Mouse (Mus musculus) intestine, embryonic 15.5 days (tissue): ENCODE measurements around the gene Dda1. TPM values are rescaled to one million over a fixed set of nuclear protein-coding genes. Genes with fewer than 3 reads are reported as not detected.

Experiments used
- ATAC-seq: fragments of 200-750 bp; cut with Nextera tagmentation; 2 replicates; pipeline ENCODE4 v1.8.0; 2017; ENCODE audit warnings: moderate TSS enrichment, moderate library complexity
- H3K27ac ChIP-seq: fragments of 300-500 bp; sonication (generic); 2 replicates; pipeline ENCODE4 v1.5.1; 2015; ENCODE audit warnings: mild to moderate bottlenecking, inconsistent platforms
- H3K27me3 ChIP-seq: fragments of 300-500 bp; sonication (generic); replicated peaks from 2 replicates; pipeline ENCODE4 v1.6.1; 2015; ENCODE audit warnings: inconsistent platforms
- H3K36me3 ChIP-seq: fragments of 300-500 bp; sonication (generic); 2 replicates; pipeline ENCODE4 v1.6.1; 2015; ENCODE audit warnings: inconsistent platforms
- H3K4me1 ChIP-seq: fragments of 300-500 bp; sonication (generic); replicated peaks from 2 replicates; pipeline ENCODE4 v1.6.1; 2015; ENCODE audit warnings: inconsistent platforms
- H3K4me2 ChIP-seq: fragments of 300-500 bp; sonication (generic); replicated peaks from 2 replicates; pipeline ENCODE4 v1.6.1; 2015; ENCODE audit warnings: mild to moderate bottlenecking, inconsistent platforms
- H3K4me3 ChIP-seq: fragments of 300-500 bp; sonication (generic); replicated peaks from 2 replicates; pipeline ENCODE4 v1.5.1; 2015; ENCODE audit warnings: inconsistent platforms
- H3K9ac ChIP-seq: fragments of 300-500 bp; sonication (generic); 2 replicates; pipeline ENCODE4 v1.6.1; 2015; ENCODE audit warnings: inconsistent platforms
- H3K9me3 ChIP-seq: fragments of 300-500 bp; sonication (generic); 2 replicates; pipeline ENCODE4 v1.6.1; 2016; ENCODE audit warnings: inconsistent platforms
- WGBS: fragments of 180-500 bp; shearing (Covaris S2); methylation state at CpG from one replicate; pipeline ENCODE4 v1.1.7; 2015; 5-methylcytosine and 5-hydroxymethylcytosine counted together
- polyA plus RNA-seq: library from polyadenylated mRNA; unstranded; fragments of >200 nt; fragmentation: Nextera tagmentation; extraction: Ambion mirVana; gene quantifications from 2 replicates; pipeline ENCODE4 v1.2.1, GENCODE M21; 2015

The Dda1 gene
- polyA plus RNA-seq, 1 experiment from 2014 or later: 91.3 TPM

- H3K4me1 ChIP-seq: peaks cover 24% of the 10 kb centered on the region
- WGBS: 84% methylated on average over 47 of the region's 47 CpGs
- no peak overlapping the region for H3K9ac ChIP-seq
- no peaks in the 10 kb centered on the region for H3K27me3 ChIP-seq
- H3K27ac ChIP-seq: no peak overlapping the region
- no peak for ATAC-seq
- no peaks in the 10 kb centered on the region for H3K9me3 ChIP-seq
- peaks cover 14% of the 10 kb centered on the region for H3K36me3 ChIP-seq
- no peak overlapping the region for H3K4me2 ChIP-seq
- no peak overlapping the region for H3K4me3 ChIP-seq
Observed at GRCm38 (mm10) chr8:71461152-71461840, 7.7 kb upstream of the Dda1 start.

GRCm38 (mm10) chr8:71462191-71462590 lies 6.8 kb upstream of the Dda1 start:
- no peaks in the 10 kb centered on the region for H3K9me3 ChIP-seq
- H3K4me3 ChIP-seq: peak overlapping the region; percentile 88
- H3K27me3 ChIP-seq: no peaks in the 10 kb centered on the region
- peaks cover 24% of the 10 kb centered on the region for H3K4me1 ChIP-seq
- 71% methylated on average over 4 of the region's 4 CpGs for WGBS
- H3K36me3 ChIP-seq: peaks cover 14% of the 10 kb centered on the region
- H3K27ac ChIP-seq: no peak overlapping the region
- no peak for ATAC-seq
- peak overlapping the region; percentile 80; the same call in 1 of the 2 replicates for H3K9ac ChIP-seq
- peak overlapping the region; percentile 86 for H3K4me2 ChIP-seq

- Histone ChIP-seq H3K27ac (no peak overlapping the region), H3K36me3 (peaks cover 14% of the 10 kb centered on the region), H3K9ac (peak overlapping the region; percentile 80), H3K4me2 (peak overlapping the region; percentile 86), H3K9me3 (no peaks in the 10 kb centered on the region), H3K4me1 (peaks cover 24% of the 10 kb centered on the region), H3K27me3 (no peaks in the 10 kb centered on the region), H3K4me3 (peak overlapping the region; percentile 88)
- 7% methylated on average over 16 of the region's 16 CpGs for WGBS
- ATAC-seq: no peak
Observed at GRCm38 (mm10) chr8:71462786-71463185, 6.2 kb upstream of the Dda1 start.

DNA sequence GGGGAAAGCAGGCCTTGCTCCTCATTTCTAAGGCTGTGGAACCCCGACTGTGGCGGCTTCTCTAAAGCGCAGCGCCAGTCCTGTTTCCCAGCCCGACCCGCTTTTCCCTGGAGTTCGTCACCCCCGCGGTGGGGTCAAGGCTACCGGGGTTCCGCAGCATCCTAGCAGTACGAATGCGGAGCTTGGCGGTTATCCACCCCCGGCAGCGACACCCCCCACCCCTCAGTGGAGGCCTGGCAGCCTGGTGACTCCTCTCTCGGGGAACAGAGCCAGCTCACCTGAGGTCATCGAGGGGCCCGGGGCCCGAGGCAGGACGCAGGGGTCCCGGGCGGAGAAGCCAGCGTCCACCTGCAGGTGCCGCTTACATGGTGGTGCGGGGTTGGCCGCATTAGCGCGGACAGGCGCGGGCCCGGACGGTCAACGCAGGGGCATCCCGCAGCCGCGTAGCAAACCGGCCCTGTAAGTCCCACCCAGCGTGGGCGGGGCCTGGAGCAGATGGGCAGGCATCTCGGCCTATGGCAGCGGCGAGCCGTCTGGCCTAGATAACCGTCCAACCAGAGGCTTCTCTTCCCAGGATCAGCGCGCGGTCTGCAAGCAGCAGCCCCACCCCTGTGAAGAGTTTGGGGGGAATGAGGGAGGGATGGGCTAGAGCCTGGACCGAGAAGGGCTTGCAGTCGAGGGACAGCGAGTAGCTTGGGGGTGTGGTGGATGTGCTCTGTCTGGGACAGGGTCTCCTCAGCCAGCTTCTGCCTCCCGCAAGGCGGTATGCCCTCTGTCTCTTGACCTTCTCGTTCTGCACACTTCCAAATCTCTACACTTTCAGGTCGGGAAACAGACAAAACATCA lies 5.6 kb upstream of the Dda1 start, which contains the start of gene Abhd8:
Abhd8 (minus strand) TSS at position 468 of the 846 bp plus-strand sequence.
- Histone ChIP-seq H3K27ac (peak within 1 kb of the TSS; percentile 90), H3K36me3 (peaks cover 9% of the 10 kb centered on the region), H3K9me3 (no peaks in the 10 kb centered on the region), H3K9ac (peak within 1 kb of the TSS; percentile 80), H3K27me3 (no peaks in the 10 kb centered on the region), H3K4me2 (peak within 1 kb of the TSS; percentile 86), H3K4me1 (peaks cover 24% of the 10 kb centered on the region), H3K4me3 (peak within 1 kb of the TSS; percentile 88)
- under 1% methylated on average over 55 of the region's 55 CpGs for WGBS
- ATAC-seq: peak; percentile 80

DNA sequence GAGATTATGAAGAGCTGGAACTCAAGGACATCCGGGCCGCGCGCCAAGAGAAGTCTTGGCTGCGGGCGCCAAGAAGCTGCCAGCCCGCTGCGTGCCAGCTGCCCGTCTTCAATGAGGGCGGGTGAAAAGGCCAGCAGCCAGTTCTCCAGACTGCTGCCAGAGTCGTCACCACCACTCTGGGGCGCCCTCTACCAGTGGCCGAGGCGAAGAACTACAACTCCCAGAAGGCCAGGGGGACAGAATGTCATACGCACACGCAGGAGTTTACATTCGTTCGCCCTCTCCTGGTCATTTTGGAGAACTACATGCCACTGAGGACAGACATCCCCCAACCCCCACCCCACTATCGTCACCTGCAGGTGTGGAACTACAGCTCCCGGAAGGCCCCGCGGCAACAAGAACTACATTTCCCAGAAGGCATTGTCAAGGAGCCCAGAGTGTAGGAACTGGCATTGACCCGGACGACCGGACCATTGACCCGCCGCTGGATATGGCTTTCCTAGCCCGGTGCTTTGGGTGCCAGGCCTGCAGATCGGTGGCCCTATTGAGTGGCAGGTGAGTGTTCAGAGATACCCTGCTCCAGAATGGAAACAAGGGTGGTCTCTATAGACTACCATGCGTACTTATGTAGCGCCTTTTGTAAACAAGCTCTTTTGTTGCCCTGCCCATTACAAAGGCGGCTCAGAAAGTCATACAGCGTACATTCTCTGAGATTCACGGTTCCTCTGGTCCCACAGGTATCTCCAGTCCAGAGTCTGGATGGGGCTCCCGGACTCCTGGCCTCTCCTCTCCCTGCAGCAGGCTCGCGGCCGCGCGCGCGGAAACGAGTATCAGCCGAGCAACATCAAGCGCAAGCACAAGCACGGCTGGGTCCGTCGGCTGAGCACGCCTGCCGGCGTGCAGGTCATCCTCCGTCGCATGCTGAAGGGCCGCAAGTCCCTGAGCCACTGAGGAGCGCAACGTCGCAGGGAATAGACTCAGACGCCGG lies 4.2 kb upstream of the Dda1 start, which contains the start of gene Mrpl34:
Mrpl34 (plus strand) TSS at position 447 of the 988 bp plus-strand sequence.
- peaks cover 26% of the 10 kb centered on the region for H3K4me1 ChIP-seq
- peak within 1 kb of the TSS; percentile 80 for H3K9ac ChIP-seq
- H3K27me3 ChIP-seq: no peaks in the 10 kb centered on the region
- H3K9me3 ChIP-seq: no peaks in the 10 kb centered on the region
- under 1% methylated on average over 59 of the region's 59 CpGs for WGBS
- H3K4me2 ChIP-seq: peak within 1 kb of the TSS; percentile 86
- ATAC-seq: peak; percentile 87
- peak within 1 kb of the TSS; percentile 88 for H3K4me3 ChIP-seq
- peaks cover 9% of the 10 kb centered on the region for H3K36me3 ChIP-seq
- peak within 1 kb of the TSS; percentile 90 for H3K27ac ChIP-seq

- Histone ChIP-seq H3K27ac (no peak overlapping the region), H3K9me3 (no peaks in the 10 kb centered on the region), H3K36me3 (peaks cover 7% of the 10 kb centered on the region), H3K9ac (peak overlapping the region; percentile 65; the same call in 1 of the 2 replicates), H3K4me2 (peak overlapping the region; percentile 86), H3K4me3 (peak overlapping the region; percentile 64; the same call in 1 of the 2 replicates), H3K4me1 (peaks cover 34% of the 10 kb centered on the region), H3K27me3 (no peaks in the 10 kb centered on the region)
- ATAC-seq: no peak
- WGBS: 79% methylated on average over 8 of the region's 8 CpGs
Observed at GRCm38 (mm10) chr8:71465733-71466132, 3.3 kb upstream of the Dda1 start.

DNA sequence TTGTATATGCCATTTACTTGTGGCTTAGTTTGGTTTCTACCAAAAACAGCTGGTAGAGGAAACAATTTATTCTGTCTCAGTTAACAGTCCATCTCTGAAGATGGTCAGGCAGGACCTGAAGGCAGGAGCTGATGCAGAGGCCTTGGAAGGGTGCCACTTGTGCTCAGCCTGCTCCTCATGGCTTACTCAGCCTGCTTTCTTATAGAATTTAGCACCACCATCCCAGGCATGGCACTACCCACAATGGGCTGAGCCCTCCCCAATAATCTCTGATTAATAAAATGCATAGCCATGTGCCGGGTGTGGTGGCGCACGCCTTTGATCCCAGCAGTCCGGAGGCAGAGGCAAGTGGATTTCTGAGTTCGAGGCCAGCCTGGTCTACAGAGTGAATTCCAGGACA lies 2.8 kb upstream of the Dda1 start:
- Histone ChIP-seq H3K27ac (no peak overlapping the region), H3K36me3 (peaks cover 5% of the 10 kb centered on the region; the same call in 1 of the 2 replicates), H3K4me3 (no peak overlapping the region), H3K9ac (no peak overlapping the region), H3K4me2 (no peak overlapping the region), H3K4me1 (peaks cover 35% of the 10 kb centered on the region), H3K27me3 (no peaks in the 10 kb centered on the region), H3K9me3 (no peaks in the 10 kb centered on the region)
- ATAC-seq: no peak
- WGBS: 96% methylated on average over 5 of the region's 5 CpGs

DNA sequence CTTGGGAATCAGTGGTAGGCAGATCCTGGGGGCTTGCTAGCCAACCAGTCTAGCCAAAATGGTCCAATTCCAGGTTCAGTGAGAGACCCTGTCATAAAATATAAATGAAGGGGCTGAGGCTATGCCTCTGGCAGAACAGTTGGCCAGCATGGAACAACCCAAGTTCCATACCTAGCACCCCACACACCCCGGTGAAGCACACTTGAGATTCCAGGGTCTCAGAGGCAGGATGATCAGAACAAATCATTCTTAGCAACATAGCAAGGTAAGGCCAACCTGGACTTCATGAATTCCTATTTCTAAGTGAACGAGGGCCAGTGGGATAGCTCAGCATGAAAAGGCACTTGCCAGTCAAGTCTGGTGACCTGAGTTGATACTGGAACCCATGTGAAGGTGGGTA lies 1.8 kb upstream of the Dda1 start:
- Histone ChIP-seq H3K36me3 (0 out of 2 replicates have a peak, but pooled peaks cover 12% of the 10 kb centered on the region), H3K9me3 (no peaks in the 10 kb centered on the region), H3K4me1 (peaks cover 35% of the 10 kb centered on the region), H3K27ac (no peak overlapping the region), H3K27me3 (no peaks in the 10 kb centered on the region), H3K4me3 (no peak overlapping the region), H3K4me2 (no peak overlapping the region), H3K9ac (no peak overlapping the region)
- no peak for ATAC-seq
- 88% methylated on average over 2 of the region's 2 CpGs for WGBS

GRCm38 (mm10) chr8:71468001-71468400 lies 998 bp upstream of the Dda1 start:
- H3K36me3 ChIP-seq: 0 out of 2 replicates have a peak, but pooled peaks cover 16% of the 10 kb centered on the region
- no peak for ATAC-seq
- H3K4me3 ChIP-seq: no peak overlapping the region
- H3K4me2 ChIP-seq: no peak overlapping the region
- no peaks in the 10 kb centered on the region for H3K9me3 ChIP-seq
- 84% methylated on average over 1 of the region's 1 CpGs for WGBS
- H3K9ac ChIP-seq: no peak overlapping the region
- H3K27ac ChIP-seq: no peak overlapping the region
- no peaks in the 10 kb centered on the region for H3K27me3 ChIP-seq
- H3K4me1 ChIP-seq: peaks cover 27% of the 10 kb centered on the region

GRCm38 (mm10) chr8:71469411-71469810 lies 412 bp downstream of the Dda1 start:
- peak; percentile 20 for ATAC-seq
- Histone ChIP-seq H3K4me3 (peak overlapping the region; percentile 69), H3K27me3 (no peaks in the 10 kb centered on the region), H3K27ac (no peak overlapping the region), H3K4me2 (peak overlapping the region; percentile 80), H3K4me1 (peaks cover 20% of the 10 kb centered on the region), H3K9me3 (no peaks in the 10 kb centered on the region), H3K9ac (peak overlapping the region; percentile 65), H3K36me3 (peaks cover 27% of the 10 kb centered on the region)
- WGBS: under 1% methylated on average over 23 of the region's 24 CpGs

DNA sequence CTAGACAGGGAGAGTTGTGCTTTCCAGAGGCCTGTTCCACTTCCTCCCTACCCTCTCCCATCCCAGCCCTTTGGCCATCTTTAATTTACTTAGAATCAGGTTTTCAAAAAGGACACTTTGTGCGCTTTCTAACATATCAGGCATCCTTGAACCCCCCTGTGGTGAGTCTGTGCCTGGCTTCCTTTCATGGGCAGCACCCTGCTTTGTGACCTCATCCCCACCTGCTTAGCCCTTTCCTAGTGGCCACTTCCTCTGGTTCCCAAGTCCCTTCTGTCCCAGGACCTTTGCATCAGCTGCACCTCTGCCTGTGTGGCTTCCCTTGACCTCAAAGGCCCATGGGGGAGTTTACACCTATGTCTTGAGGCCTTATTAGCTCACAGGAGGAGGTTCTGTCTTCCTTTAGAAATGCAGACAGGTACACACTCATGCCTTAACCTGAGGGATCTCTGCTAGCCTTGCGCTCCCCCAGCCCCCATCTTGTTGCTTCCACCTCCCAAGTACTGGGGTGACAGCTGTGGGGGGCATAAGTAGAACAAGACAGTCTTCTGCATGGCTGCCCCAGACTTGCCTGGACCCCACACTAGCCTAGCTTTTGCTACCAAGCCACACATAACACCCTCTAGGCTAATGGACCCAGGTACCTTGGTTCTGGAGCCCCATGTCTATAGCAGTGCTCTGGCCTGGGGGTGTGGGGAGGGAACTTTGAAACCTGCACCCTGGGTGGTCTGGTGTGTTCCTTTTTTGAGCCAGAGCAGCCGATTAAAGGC lies 1.3 kb downstream of the Dda1 start:
- Histone ChIP-seq H3K4me1 (peaks cover 19% of the 10 kb centered on the region), H3K27me3 (no peaks in the 10 kb centered on the region), H3K27ac (no peak overlapping the region), H3K36me3 (peaks cover 36% of the 10 kb centered on the region), H3K4me3 (peak overlapping the region; percentile 69), H3K9ac (peak overlapping the region; percentile 65), H3K4me2 (peak overlapping the region; percentile 80), H3K9me3 (no peaks in the 10 kb centered on the region)
- 90% methylated on average over 3 of the region's 3 CpGs for WGBS
- no peak for ATAC-seq
